Mouse (Mus musculus) embryonic fibroblast, embryonic 13.5 days (primary cell): ENCODE data around the gene Csnk2b.

Experiments used
- CTCF ChIP-seq: IDR thresholded peaks from 2 replicates; pipeline ENCODE4 v1.5.1; 2011; ENCODE audit warnings: mild to moderate bottlenecking, control low read depth, low read length, moderate library complexity, borderline replicate concordance; ENCODE audit not compliant: insufficient read depth
- POLR2A ChIP-seq: IDR thresholded peaks from 2 replicates; pipeline ENCODE4 v1.6.1; 2011; ENCODE audit warnings: low read depth, mild to moderate bottlenecking, control low read depth, low read length, moderate library complexity

DNA sequence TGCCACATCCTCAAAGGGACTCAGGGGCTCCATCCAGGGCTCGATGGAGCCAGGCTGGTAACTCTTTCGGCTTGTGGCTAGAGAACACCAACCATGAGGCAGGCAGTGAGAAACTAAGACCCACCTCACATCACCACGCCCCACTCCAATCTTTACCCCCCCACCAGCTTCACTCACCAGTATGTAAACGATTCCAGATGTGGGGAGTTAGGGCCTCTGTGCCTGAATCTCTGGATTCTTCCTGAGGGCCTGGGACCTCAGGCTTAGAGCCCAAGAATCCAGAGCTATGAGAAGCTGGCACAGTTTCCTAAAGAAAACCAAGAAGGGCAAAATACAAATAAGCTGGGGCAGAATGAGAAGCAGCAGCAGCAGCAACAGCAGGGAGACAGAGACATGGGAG lies 32.1 kb upstream of the Csnk2b start:
- TF ChIP-seq POLR2A: no peak
- no peak for TF ChIP-seq CTCF
